Mouse (Mus musculus): Measurements from ENCODE around the gene Ufc1.

DNA sequence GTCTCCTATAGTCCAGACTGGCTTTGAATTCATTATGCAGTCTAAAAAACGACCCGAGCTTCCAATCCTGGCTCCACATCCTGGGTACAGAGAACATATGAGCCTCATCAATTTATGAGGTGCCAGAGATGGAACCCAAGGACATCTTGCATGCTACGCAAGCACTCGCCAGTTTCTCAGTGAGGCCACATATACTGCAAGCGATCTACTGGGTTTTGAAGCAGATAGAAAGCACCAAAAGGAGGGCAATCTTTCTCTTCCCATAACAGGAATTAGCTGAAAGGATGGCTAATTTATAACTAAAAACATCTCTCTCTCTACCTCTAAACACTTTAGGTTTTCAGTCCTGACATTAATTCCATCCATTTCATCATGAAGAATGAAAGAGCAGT, 922 bp downstream of the Ufc1 start:
- no peak for TF ChIP-seq CTCF (conservative IDR thresholded peaks at IDR 0.05 in 1 of 2, IDR thresholded peaks at IDR 0.05 in 1 of 2; ENCODE audit: low read depth in 2 of 2, low read length in 2 of 2)
- TF ChIP-seq BHLHE40 (IDR thresholded peaks at IDR 0.05; ENCODE audit: low read depth, low read length) = no peak
- no peak; the same call in 1 of the 2 replicates for TF ChIP-seq TCF12 (IDR thresholded peaks at IDR 0.05; ENCODE audit: low read depth, low read length)
